ENCODE assay signal across 12 mouse cellular contexts in genomic region chr4:46885627-46886383, GRCm38 (mm10).
A peak's percentile ranks its signal among the peaks of the same experiment; 100 is the strongest.
DNase-seq lines count a peak whose midpoint lies in the region; ATAC-seq and TF ChIP-seq lines count a peak whose summit lies in the region.
"Had no signal": no experiment of that assay in that cellular context is flagged by ENCODE, and none has a peak within 500 bp of the region (broad histone marks: within the 10 kb centered on the region; RNA-seq: fewer than 3 reads in every experiment).

No protein-coding gene starts in this region.

- TF ChIP-seq POLR2A in bone marrow macrophage, adult 2 months (IDR thresholded peaks at IDR 0.05; ENCODE audit: borderline replicate concordance, low read depth, low read length), result no peak

- WGBS in kidney, embryonic 15.5 days, result 89% methylated on average over 20 of the region's 20 CpGs

- no peak overlapping the region for H3K27ac ChIP-seq in kidney, embryonic 15.5 days
- H3K27ac ChIP-seq in bone marrow macrophage, adult 2 months (ENCODE audit: insufficient read depth, low read depth, low read length), result no peak overlapping the region

- TF ChIP-seq CTCF in bone marrow macrophage, adult 2 months (IDR thresholded peaks at IDR 0.05; ENCODE audit: low read depth, low read length), result no peak

- peak; percentile 24 for DNase-seq in kidney, adult 9 months
- peak; percentile 55 to 64 for DNase-seq in cerebellum, postnatal 25 days
- peak; percentile 72 for DNase-seq in left cerebral cortex, postnatal 4 days
- DNase-seq in kidney, postnatal 4 days, result no peak
- no peak for DNase-seq in thymus, postnatal 4 days
- DNase-seq in embryo, embryonic 11 days, result no peak
- DNase-seq: gastrocnemius, postnatal 36 days; heart, postnatal 14 days had no signal

- no peaks in the 10 kb centered on the region for H3K36me3 ChIP-seq in kidney, embryonic 15.5 days

- H3K9me3 ChIP-seq in kidney, embryonic 15.5 days (replicated peaks), result no peaks in the 10 kb centered on the region

- intact Hi-C loops in left cerebral cortex, postnatal 4 days (cut with DNase I), result no loop called here

- H3K27me3 ChIP-seq in kidney, embryonic 15.5 days, result peaks cover 5% of the 10 kb centered on the region; the same call in 1 of the 2 replicates

- H3K9ac ChIP-seq in kidney, embryonic 15.5 days, result no peak overlapping the region

- H3K4me3 ChIP-seq in kidney, embryonic 15.5 days (replicated peaks), result no peak overlapping the region
- H3K4me3 ChIP-seq in bone marrow macrophage, adult 2 months (ENCODE audit: insufficient read depth, low read length), result peak overlapping the region; percentile 9
- H3K4me3 ChIP-seq: myocyte had no signal

- no peak overlapping the region for H3K4me2 ChIP-seq in kidney, embryonic 15.5 days

- ATAC-seq in kidney, embryonic 15.5 days (replicated peaks; ENCODE audit: low FRiP score), result no peak
- ATAC-seq: intestine, embryonic 16.5 days had no signal

- H3K4me1 ChIP-seq in kidney, embryonic 15.5 days, result peaks cover 16% of the 10 kb centered on the region
- peaks cover 13% of the 10 kb centered on the region; the same call in 1 of the 2 replicates for H3K4me1 ChIP-seq in bone marrow macrophage, adult 2 months (ENCODE audit: control insufficient read depth, insufficient read depth, low read length)

Comparison
In these comparisons a context has a peak if more than half of its experiments do, and no peak if none do; other contexts are left out.
1. DNase-seq: peak in kidney, adult 9 months (single experiment), cerebellum, postnatal 25 days (2 of 2) and left cerebral cortex, postnatal 4 days (single experiment); none in kidney, postnatal 4 days (0 of 2), thymus, postnatal 4 days (single experiment) and embryo, embryonic 11 days (single experiment).